Mouse (Mus musculus) heart, embryonic 10.5 days (tissue): Measurements from ENCODE around the gene Zfp217. TPM values are rescaled to one million over a fixed set of nuclear protein-coding genes. Genes with fewer than 3 reads are reported as not detected.
A peak's percentile ranks its signal among the peaks of the same experiment; 100 is the strongest.

ENCODE experiments used
- DNase-seq: peaks from one replicate; pipeline ENCODE4 v3.0.0-alpha.2; 2017; ENCODE audit warnings: low spot score
- H3K27ac ChIP-seq: fragments of 300-500 bp; sonication (generic); 2 replicates; pipeline ENCODE4 v1.5.1; 2016; ENCODE audit warnings: mild to moderate bottlenecking
- H3K27me3 ChIP-seq: fragments of 300-500 bp; sonication (generic); 2 replicates; pipeline ENCODE4 v1.6.1; 2016; ENCODE audit warnings: mild to moderate bottlenecking; ENCODE audit not compliant: poor library complexity, insufficient read depth, severe bottlenecking
- H3K36me3 ChIP-seq: fragments of 300-500 bp; sonication (generic); 2 replicates; pipeline ENCODE4 v1.6.1; 2016; ENCODE audit warnings: mild to moderate bottlenecking, moderate library complexity
- H3K4me1 ChIP-seq: fragments of 300-500 bp; sonication (generic); 2 replicates; pipeline ENCODE4 v1.6.1; 2016; ENCODE audit warnings: mild to moderate bottlenecking
- H3K4me3 ChIP-seq: fragments of 300-500 bp; sonication (generic); 2 replicates; pipeline ENCODE4 v1.5.1; 2016; ENCODE audit warnings: mild to moderate bottlenecking, moderate library complexity
- H3K9me3 ChIP-seq: fragments of 300-500 bp; sonication (generic); 2 replicates; pipeline ENCODE4 v1.6.1; 2016; ENCODE audit warnings: mild to moderate bottlenecking, moderate library complexity
- WGBS: fragments of 180-500 bp; shearing (Covaris S2); methylation state at CpG from one replicate; pipeline ENCODE4 v1.1.7; 2016; 5-methylcytosine and 5-hydroxymethylcytosine counted together
- polyA plus RNA-seq: library from polyadenylated mRNA; unstranded; fragments of >200 nt; fragmentation: Nextera tagmentation; extraction: Ambion mirVana; gene quantifications from 2 replicates; pipeline ENCODE4 v1.2.1, GENCODE M21; 2016

Zfp217 gene
- polyA plus RNA-seq, 1 experiment from 2014 or later: 3.7 TPM

GRCm38 (mm10) chr2:170157280-170158200, 9.6 kb upstream of the Zfp217 start:
- H3K27me3 ChIP-seq: no peaks in the 10 kb centered on the region
- H3K4me1 ChIP-seq: peaks cover 34% of the 10 kb centered on the region
- H3K4me3 ChIP-seq: no peak overlapping the region
- no peaks in the 10 kb centered on the region for H3K36me3 ChIP-seq
- H3K9me3 ChIP-seq: no peaks in the 10 kb centered on the region
- peak overlapping the region; percentile 22 for H3K27ac ChIP-seq
- 37% methylated on average over 11 of the region's 11 CpGs for WGBS
- no peak for DNase-seq

DNA sequence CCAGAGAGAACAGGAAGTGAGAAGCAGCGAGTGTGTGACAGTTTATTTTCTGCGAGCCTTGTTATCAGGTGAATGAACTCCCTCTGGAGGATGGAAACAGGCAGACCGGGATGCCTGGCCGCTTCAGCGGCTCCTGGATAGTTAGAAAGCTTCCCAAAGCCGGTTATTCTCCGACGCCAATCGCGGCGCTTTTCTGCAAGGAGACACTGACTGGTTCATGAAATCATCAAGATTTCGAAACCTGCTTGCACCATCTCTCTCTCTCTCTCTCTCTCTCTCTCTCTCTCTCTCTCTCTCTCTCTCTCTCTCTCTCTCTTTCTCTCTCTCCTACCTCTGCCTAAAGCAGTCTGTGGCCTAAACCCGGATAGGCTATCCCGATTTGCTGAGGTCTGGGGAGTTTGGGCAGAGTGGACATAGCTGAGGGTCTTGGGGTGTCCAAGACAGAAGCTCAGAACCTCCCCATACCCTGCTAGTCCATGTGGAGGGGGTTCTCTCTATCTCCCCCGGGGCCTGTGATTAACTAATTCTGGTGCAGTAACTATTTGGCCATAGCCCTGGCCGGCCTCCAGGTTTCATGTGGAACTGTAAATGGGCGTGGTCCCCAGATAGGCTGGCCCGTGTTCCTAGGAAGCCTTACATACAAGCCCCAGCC, 7.3 kb upstream of the Zfp217 start:
- 5% methylated on average over 18 of the region's 18 CpGs for WGBS
- H3K4me3 ChIP-seq: peak overlapping the region; percentile 58
- peaks cover 34% of the 10 kb centered on the region for H3K4me1 ChIP-seq
- peak; percentile 89 for DNase-seq
- no peaks in the 10 kb centered on the region for H3K27me3 ChIP-seq
- H3K9me3 ChIP-seq: no peaks in the 10 kb centered on the region
- H3K36me3 ChIP-seq: no peaks in the 10 kb centered on the region
- H3K27ac ChIP-seq: peak overlapping the region; percentile 92

- 8% methylated on average over 5 of the region's 5 CpGs for WGBS
- no peaks in the 10 kb centered on the region for H3K36me3 ChIP-seq
- H3K9me3 ChIP-seq: no peaks in the 10 kb centered on the region
- no peaks in the 10 kb centered on the region for H3K27me3 ChIP-seq
- H3K4me1 ChIP-seq: peaks cover 34% of the 10 kb centered on the region
- DNase-seq: no peak
- H3K27ac ChIP-seq: peak overlapping the region; percentile 92
- peak overlapping the region; percentile 58 for H3K4me3 ChIP-seq
These were observed 6.8 kb upstream of the Zfp217 start for GRCm38 (mm10) chr2:170154738-170155088.

DNA sequence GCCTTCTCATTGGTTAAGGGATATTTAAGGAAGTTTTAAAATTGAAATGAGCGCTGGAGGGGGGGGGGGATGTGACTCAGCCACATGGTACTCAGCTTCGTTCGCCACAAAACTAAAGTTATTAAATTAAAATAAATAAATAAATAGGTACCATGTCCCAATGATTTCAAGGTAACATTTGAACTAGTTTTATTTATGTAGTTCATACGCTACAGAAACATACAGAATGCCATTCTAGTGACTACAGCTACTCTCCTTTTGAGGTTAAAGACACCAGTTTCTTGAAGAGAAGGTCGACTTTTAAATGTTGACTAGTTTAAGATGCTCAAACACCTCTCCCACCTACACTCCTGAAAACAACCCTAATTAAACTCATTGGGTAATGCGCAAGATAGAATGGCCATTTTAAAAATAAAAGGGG, 6.4 kb upstream of the Zfp217 start:
- no peak for DNase-seq
- H3K4me1 ChIP-seq: peaks cover 34% of the 10 kb centered on the region
- peak overlapping the region; percentile 58 for H3K4me3 ChIP-seq
- no peaks in the 10 kb centered on the region for H3K36me3 ChIP-seq
- no peaks in the 10 kb centered on the region for H3K9me3 ChIP-seq
- WGBS: 19% methylated on average over 6 of the region's 6 CpGs
- H3K27ac ChIP-seq: peak overlapping the region; percentile 92
- no peaks in the 10 kb centered on the region for H3K27me3 ChIP-seq

DNA sequence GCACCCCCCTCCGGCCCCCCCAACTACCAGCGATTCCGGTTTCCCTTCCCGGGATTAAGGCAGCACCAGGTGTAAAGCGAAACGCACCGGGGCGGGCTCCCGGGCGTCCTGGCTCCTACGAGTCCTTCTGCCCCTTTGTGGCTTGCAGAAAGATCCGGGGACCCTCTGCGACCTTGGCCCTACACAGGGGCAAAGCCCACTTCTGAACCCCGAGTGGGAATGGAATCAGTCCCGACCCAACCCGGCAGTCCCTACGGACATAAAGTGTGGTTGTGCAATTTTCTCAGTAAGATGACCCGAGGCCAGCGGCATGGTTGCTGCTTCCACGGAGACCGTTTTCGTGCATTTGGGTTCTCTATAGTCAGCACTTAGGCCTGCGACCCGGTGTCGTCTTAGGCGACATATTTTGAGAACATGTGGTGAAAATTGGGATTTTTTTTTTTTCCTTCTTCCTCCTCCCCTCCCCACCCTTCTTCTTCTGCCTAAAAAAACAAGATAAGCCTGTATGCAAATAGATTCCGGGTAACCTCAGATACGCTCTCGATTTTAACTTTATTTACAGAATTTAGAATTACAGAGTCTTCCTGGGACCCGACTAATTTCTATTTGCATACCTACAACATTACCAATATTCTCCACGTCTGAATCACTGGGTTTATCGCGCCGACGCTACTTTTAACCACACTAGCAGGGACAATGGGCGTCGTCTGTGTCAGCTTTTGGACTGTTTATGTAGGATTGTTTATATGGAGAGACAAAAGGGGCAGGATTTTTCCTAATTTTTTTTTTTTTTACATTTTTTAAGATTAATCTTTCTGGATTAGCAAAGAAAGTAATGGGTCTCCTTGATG, 5.7 kb upstream of the Zfp217 start:
- no peaks in the 10 kb centered on the region for H3K36me3 ChIP-seq
- H3K4me1 ChIP-seq: peaks cover 34% of the 10 kb centered on the region
- peak overlapping the region; percentile 58 for H3K4me3 ChIP-seq
- peak; percentile 78 for DNase-seq
- H3K9me3 ChIP-seq: no peaks in the 10 kb centered on the region
- WGBS: 1% methylated on average over 37 of the region's 37 CpGs
- H3K27me3 ChIP-seq: no peaks in the 10 kb centered on the region
- peak overlapping the region; percentile 92 for H3K27ac ChIP-seq

DNA sequence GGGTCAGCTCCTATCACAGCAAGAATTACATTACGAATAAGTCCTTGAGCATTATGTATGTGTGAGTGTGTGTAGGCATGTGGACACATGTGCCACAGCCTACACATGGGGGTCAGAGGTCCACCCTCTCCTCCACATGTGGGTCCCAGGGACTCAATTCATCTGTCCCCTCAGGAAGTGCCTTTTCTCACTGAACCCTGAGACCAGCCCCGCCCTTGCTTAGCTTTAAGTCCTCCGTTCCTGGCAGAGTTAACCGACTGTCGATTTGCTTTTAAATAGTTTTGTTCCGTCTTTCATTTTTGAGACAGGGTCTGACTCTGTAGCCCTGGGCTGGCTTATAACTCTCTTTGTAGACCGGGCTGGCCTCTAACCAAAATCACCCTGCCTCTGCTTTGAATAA, 5.0 kb upstream of the Zfp217 start:
- Histone ChIP-seq H3K4me1 (peaks cover 36% of the 10 kb centered on the region), H3K36me3 (no peaks in the 10 kb centered on the region), H3K27ac (peak overlapping the region; percentile 92), H3K27me3 (no peaks in the 10 kb centered on the region), H3K9me3 (no peaks in the 10 kb centered on the region), H3K4me3 (peak overlapping the region; percentile 58)
- WGBS: 33% methylated on average over 7 of the region's 7 CpGs
- no peak for DNase-seq

DNA sequence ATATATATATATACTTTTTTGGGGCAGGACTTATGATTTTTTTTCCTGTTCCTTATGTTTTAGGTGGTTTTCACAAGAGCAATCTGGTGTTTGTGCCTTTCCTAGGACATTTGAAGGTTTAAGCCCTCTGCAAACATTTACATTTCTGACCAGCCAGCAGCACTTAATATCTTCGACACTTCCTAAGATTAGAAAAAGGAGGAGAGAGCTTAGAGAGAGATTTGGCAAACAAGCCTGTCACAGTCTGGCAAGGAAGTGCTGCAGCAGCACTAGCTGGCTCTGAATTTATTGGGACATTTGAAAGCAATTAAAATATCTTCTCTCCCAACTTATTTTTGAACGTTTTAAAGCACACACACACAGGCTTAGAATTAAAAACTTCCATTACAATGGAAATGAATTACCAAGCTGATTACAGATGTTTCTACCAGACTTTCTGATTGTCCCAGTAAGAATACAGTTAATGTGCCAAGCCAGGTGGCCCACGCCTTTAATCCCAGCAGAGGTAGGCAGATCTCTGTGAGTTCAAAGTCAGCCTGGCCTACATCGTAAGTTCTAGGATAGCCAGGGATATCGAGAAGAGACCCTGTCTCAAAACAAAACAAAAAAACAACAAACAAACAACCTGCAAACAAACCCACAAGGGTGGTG, 4.3 kb upstream of the Zfp217 start:
- Histone ChIP-seq H3K27me3 (no peaks in the 10 kb centered on the region), H3K4me1 (peaks cover 37% of the 10 kb centered on the region), H3K9me3 (no peaks in the 10 kb centered on the region), H3K27ac (peak overlapping the region; percentile 92), H3K4me3 (no peak overlapping the region), H3K36me3 (no peaks in the 10 kb centered on the region)
- DNase-seq: no peak
- 54% methylated on average over 5 of the region's 5 CpGs for WGBS

DNA sequence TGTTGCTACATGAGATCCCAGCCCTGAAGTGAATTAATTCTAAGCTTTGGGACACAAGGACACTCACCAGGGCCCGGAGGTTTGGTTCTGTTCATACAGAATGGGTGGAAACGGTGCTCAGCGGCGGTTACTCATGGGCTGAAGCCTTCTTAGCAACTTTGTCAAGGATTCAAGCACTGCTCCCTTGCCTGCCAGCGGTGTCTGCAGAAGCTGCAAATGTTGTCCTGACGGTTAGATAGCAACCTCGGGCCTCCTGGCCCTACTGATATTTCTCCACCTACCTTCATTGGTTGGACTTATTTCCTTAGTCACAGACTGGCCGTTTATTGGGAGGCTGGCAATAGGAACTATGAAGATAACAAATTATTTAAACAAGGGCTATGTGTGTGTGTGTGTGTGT, 3.6 kb upstream of the Zfp217 start:
- H3K4me1 ChIP-seq: peaks cover 37% of the 10 kb centered on the region
- H3K27ac ChIP-seq: 0 out of 2 replicates have a peak overlapping the region, but pooled peaks have one; percentile 29

DNA sequence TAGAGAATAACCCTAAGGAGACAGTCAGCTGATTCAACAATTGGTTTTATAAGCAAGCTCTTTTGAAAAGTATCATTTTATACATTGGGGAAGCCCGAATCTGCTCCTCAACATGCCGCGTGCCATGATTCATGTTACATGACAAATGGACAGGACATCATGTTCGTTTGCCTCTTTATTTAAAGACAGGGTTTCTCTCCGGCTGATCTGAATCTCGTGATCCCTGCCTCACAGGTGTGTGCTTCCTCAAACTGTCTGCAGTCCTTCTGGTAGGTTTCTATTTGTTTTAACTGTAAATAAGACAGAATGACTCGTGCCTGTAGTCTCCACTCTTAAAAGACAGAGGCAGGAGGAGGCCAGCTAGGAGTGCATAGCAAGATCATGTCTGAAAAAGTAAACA, 925 bp upstream of the Zfp217 start:
- no peaks in the 10 kb centered on the region for H3K27me3 ChIP-seq
- 70% methylated on average over 7 of the region's 7 CpGs for WGBS
- no peak overlapping the region for H3K4me3 ChIP-seq
- DNase-seq: no peak
- H3K36me3 ChIP-seq: no peaks in the 10 kb centered on the region
- no peaks in the 10 kb centered on the region for H3K9me3 ChIP-seq
- no peak overlapping the region for H3K27ac ChIP-seq
- peaks cover 26% of the 10 kb centered on the region for H3K4me1 ChIP-seq

More for the DNA sequence above, 3.6 kb upstream of the Zfp217 start:
- Histone ChIP-seq H3K27me3 (no peaks in the 10 kb centered on the region), H3K36me3 (no peaks in the 10 kb centered on the region), H3K9me3 (no peaks in the 10 kb centered on the region), H3K4me3 (no peak overlapping the region)
- 70% methylated on average over 8 of the region's 8 CpGs for WGBS
- DNase-seq: peak; percentile 74

DNA sequence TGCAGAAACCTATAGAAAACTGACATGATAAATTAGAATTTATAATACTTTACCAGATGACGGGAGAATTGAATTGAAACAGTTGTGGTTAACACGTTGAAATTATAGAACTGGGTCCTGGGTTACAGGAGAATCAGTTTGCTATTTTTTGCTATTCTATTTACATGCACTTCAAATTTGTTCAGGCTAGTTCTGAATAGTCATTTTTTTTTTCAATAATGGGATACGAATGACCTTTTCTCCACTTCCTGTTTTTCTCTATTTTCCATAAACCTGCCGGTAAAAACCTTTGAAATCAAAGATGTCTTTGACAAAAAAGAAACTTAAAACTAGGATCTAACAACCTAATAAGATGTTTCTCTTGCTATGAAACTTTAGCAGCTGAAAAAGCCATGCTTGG, 733 bp downstream of the Zfp217 start:
- no peak overlapping the region for H3K4me3 ChIP-seq

GRCm38 (mm10) chr2:170144343-170144742, 3.6 kb downstream of the Zfp217 start:
- H3K36me3 ChIP-seq: no peaks in the 10 kb centered on the region
- DNase-seq: peak; percentile 55
- 74% methylated on average over 10 of the region's 10 CpGs for WGBS
- no peak overlapping the region for H3K4me3 ChIP-seq
- H3K27ac ChIP-seq: no peak overlapping the region
- H3K9me3 ChIP-seq: no peaks in the 10 kb centered on the region
- H3K4me1 ChIP-seq: peaks cover 11% of the 10 kb centered on the region
- no peaks in the 10 kb centered on the region for H3K27me3 ChIP-seq

More for the DNA sequence above, 733 bp downstream of the Zfp217 start:
- H3K27me3 ChIP-seq: no peaks in the 10 kb centered on the region
- H3K27ac ChIP-seq: peak overlapping the region; percentile 47; the same call in 1 of the 2 replicates
- no peaks in the 10 kb centered on the region for H3K36me3 ChIP-seq
- H3K9me3 ChIP-seq: no peaks in the 10 kb centered on the region
- peaks cover 11% of the 10 kb centered on the region for H3K4me1 ChIP-seq
- WGBS: 75% methylated on average over 4 of the region's 4 CpGs
- no peak for DNase-seq

DNA sequence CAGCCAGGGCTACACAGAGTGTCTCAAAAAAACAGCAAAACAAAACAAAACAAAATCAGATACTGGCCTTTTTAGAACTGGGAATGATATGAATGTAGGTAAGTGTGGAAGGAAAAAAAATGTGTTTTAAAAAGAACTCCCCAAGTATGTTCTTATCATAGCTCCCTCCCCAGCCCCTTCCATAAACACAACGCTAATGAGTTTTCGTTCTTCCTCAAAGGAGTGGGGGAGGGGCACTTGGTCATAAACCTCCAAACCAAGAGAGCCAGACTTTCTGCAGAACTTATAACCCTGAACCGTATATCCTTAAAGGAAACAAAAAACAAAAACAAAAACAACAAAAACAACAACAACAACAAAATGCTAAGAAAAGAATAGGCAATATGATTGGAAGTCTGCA, 4.0 kb downstream of the Zfp217 start:
- H3K27ac ChIP-seq: no peak overlapping the region
- WGBS: 23% methylated on average over 3 of the region's 3 CpGs
- no peaks in the 10 kb centered on the region for H3K36me3 ChIP-seq
- no peaks in the 10 kb centered on the region for H3K9me3 ChIP-seq
- no peak overlapping the region for H3K4me3 ChIP-seq
- no peak for DNase-seq
- no peaks in the 10 kb centered on the region for H3K27me3 ChIP-seq
- peaks cover 11% of the 10 kb centered on the region for H3K4me1 ChIP-seq
